Mouse (Mus musculus) bone marrow macrophage, adult 2 months (primary cell): ENCODE results near the gene Fabp3. TPM values are rescaled to one million over a fixed set of nuclear protein-coding genes. Genes with fewer than 3 reads are reported as not detected.
A peak's percentile ranks its signal among the peaks of the same experiment; 100 is the strongest.

ENCODE experiments used
- H3K27ac ChIP-seq: 2 replicates; pipeline ENCODE4 v1.5.1; 2012; ENCODE audit warnings: low read depth, low read length; ENCODE audit not compliant: insufficient read depth
- H3K4me1 ChIP-seq: 2 replicates; pipeline ENCODE4 v1.6.1; 2012; ENCODE audit warnings: low read length; ENCODE audit not compliant: control insufficient read depth, insufficient read depth
- H3K4me3 ChIP-seq: 2 replicates; pipeline ENCODE4 v1.5.1; 2012; ENCODE audit warnings: mild to moderate bottlenecking, low read length, moderate library complexity; ENCODE audit not compliant: insufficient read depth
- CTCF ChIP-seq: IDR thresholded peaks from 2 replicates; pipeline ENCODE4 v1.5.1; 2012; ENCODE audit warnings: low read depth, mild to moderate bottlenecking, low read length, moderate library complexity
- POLR2A ChIP-seq: IDR thresholded peaks from 2 replicates; pipeline ENCODE4 v1.6.1; 2012; ENCODE audit warnings: mild to moderate bottlenecking, low read depth, low read length, borderline replicate concordance
- polyA plus RNA-seq: library from polyadenylated mRNA; stranded (reverse); fragments of >200 nt; gene quantifications from 2 replicates; pipeline ENCODE4 v1.2.4, GENCODE M21; 2012; ENCODE audit not compliant: missing spikeins, insufficient read depth, insufficient read length

Fabp3 gene
- polyA plus RNA-seq, 1 experiment, result 3.9 TPM

DNA sequence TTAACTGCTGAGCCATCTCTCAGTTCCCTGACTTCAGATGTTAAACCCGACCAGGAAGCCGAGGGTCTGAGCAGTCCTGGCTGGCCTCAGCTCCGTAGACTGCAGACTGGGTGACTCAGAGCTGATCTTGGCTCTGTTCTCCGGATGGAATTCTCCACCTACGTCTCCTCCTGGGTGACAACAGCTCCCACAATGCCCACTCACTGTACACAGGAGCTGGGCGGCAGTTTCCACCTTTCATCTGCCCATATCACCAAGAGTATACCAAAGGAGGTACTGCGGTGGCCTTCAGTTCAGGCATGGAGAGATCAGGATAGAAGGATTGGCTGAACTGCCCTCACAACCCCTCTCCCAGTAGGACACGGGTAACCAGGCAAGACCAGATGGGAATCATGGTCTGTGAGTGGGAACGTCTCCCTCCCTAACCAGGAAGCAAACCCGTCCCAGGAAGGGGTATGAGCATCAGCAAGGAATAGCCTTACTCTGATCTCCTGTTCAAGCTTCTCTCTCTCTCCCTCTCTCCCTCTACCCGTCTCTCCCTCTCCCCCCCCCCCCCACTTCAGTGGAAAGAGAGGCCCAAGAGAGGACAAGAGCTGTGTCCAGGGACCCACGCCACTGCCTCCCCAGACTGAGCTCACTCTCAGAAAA lies 34.6 kb upstream of the Fabp3 start:
- no peak overlapping the region for H3K4me3 ChIP-seq
- no peak for TF ChIP-seq CTCF
- TF ChIP-seq POLR2A, result no peak
- no peak overlapping the region for H3K27ac ChIP-seq
- peaks cover 14% of the 10 kb centered on the region for H3K4me1 ChIP-seq

DNA sequence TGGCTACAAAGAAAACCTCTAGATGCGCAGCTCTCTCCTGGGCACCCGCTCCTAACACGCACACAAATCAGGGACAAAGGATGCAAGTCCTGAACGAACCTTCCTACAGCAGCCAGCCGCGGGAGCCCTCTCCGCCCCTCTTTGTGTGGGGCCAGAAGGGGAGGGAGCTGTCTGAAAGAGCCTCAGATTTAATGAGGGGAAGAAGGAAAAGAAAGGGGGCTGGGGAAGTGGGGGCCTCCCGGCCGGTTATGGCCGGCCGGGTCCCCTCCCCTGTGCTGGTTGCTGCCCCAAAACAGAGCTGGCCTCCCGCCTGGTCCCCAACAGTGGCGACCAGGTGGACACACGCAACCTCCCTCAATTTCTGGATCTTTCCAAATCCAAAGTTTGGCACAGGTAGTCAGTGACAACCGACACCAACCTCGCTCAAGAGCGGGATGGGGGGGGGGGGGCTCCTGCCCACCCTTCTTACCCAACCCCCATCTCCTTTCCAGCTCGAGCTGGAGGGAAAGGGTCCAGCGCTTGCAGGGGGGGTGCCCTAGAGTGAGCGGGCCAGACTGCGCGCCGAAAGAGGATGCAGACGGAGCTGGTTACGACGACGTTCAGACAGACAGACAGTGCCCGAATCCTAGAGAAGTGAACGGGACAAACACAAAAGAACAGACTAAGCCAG lies 33.9 kb upstream of the Fabp3 start:
- Histone ChIP-seq H3K4me3 (peak overlapping the region; percentile 21; the same call in 1 of the 2 replicates), H3K27ac (no peak overlapping the region), H3K4me1 (peaks cover 14% of the 10 kb centered on the region)
- TF ChIP-seq CTCF, result no peak
- TF ChIP-seq POLR2A, result no peak

DNA sequence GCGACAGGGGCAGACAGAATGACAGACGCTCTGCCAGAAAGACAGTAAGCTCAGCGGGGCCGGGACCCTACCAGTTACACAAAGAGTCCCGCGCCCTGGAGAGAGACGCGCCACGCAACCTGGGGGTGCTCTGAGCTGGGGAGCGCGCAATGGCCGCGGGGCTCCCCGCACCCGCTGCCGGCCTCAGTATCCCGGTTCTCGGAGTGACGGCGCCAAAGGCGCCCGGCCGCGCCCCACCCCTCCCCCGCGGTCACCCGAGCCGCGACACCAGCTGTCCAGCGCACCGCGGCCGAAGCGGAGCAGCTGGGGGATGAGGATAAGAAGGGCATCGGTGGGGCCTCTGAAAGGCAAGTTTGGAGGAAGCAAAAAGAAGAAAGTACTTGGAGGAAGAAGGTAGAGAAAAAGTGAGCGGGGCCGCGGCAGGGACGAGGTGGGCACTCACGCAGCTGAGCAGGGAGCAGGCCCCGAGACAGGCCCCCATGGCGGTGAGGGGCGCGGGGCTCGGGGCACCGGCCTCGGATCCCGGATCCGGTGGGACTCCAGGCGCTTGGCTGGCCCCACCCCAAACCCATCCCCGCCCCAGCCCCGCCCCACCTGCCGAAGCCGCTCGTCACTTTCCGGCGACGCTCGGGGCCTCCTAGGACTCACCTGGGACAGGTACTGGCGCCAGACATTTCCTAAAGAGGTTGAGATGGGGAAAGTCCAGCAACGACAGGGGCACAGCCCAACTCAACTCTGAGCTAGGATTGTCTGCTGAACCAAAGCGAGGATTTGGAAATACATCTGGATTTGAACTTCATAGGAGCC lies 33.2 kb upstream of the Fabp3 start:
- H3K4me1 ChIP-seq, result peaks cover 11% of the 10 kb centered on the region
- peak overlapping the region; percentile 21; the same call in 1 of the 2 replicates for H3K4me3 ChIP-seq
- no peak overlapping the region for H3K27ac ChIP-seq
- TF ChIP-seq POLR2A (no peak), CTCF (no peak)

DNA sequence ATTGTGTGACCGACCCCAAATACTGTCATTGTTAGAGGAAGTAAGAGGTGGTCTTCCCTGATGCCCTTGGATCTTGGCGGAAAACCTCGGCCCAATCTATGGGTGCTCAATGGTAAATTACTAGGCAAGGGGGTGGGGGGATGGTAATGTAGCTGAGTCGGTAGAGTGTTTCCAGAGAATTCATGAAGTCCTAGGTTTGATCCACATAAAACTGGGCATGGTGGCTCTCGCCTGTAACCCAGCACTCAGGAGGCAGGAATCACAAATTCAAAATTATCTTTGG lies 32.6 kb upstream of the Fabp3 start:
- TF ChIP-seq POLR2A, result no peak
- TF ChIP-seq CTCF, result no peak
- H3K4me1 ChIP-seq, result peaks cover 8% of the 10 kb centered on the region
- no peak overlapping the region for H3K27ac ChIP-seq
- H3K4me3 ChIP-seq, result no peak overlapping the region

DNA sequence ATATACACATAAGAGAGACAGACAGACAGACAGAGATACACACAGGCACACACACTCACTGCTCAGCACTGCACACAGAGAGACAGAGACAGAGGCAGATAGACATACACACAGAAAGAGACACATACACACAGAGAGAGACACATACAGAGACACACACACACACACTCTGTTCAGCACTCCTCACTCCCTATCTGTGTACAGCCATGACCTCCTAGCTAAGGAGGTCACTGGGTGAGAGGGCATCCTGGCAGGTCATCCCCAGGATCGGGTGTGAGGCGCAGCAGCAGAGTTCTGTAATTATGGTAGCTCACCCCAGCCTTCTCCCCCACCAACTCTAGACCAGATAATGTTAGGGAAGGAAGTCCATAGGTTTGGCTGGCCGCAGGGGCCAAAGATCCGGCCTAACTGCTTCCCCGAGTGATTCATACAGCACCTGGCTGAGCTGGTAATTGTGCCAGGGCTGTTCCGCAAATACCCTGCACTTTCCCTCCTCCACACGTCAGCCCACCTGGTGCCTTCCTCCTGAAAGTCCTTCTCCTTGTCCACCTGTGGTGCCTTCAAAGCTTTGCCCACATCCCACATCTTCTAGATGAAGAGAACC lies 31.7 kb upstream of the Fabp3 start:
- no peak overlapping the region for H3K27ac ChIP-seq
- TF ChIP-seq CTCF, result no peak
- TF ChIP-seq POLR2A, result no peak

DNA sequence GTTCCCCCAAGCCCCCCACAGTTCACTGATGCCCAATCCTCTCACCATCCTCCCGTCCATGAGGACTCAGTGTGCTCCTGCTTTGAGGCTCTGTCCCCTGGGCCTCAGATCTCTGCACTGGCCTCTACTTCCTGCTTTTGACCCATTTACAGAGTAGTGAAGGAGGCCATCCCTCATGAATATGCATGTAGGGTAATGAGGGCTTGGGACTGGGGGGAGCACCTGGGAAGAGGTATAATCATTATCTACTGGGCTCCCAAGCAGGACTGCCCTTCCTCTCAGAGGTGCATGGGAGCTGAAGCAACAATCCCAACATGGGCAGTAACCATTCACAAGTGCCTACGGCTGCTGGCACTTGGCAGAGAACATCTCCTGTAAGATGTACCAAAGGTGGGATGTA lies 29.3 kb upstream of the Fabp3 start, which contains the start of gene Serinc2:
Serinc2 (minus strand) TSS at position 101 of the 400 bp plus-strand sequence.
- TF ChIP-seq CTCF (no peak), POLR2A (no peak)
- Histone ChIP-seq H3K4me3 (no peak within 1 kb of the TSS), H3K4me1 (peaks cover 12% of the 10 kb centered on the region), H3K27ac (no peak within 1 kb of the TSS)

More for the DNA sequence above, 31.7 kb upstream of the Fabp3 start:
- no peak overlapping the region for H3K4me3 ChIP-seq
- H3K4me1 ChIP-seq, result 0 out of 2 replicates have a peak, but pooled peaks cover 5% of the 10 kb centered on the region

DNA sequence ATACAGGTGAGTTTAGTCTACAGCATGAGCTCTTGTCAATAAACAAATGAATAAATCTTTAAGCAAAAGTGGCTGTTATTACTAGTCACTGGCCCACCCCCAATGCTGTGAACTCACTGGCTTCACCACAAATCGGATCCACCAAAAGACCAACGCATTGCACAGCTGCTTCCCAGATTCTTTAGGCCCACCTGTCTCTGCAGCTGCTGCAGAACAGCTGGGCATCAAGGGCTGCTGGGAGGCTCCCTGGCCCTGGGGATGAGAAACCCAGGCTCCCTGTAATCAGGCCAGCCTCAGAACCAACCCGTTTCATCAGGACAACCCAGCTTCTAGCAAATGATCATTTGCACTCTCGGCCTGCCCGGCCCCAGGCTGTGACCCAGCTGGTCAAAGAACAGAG lies 25.5 kb upstream of the Fabp3 start:
- no peak for TF ChIP-seq POLR2A
- TF ChIP-seq CTCF, result no peak
- Histone ChIP-seq H3K4me1 (peaks cover 16% of the 10 kb centered on the region), H3K4me3 (no peak overlapping the region), H3K27ac (no peak overlapping the region)

DNA sequence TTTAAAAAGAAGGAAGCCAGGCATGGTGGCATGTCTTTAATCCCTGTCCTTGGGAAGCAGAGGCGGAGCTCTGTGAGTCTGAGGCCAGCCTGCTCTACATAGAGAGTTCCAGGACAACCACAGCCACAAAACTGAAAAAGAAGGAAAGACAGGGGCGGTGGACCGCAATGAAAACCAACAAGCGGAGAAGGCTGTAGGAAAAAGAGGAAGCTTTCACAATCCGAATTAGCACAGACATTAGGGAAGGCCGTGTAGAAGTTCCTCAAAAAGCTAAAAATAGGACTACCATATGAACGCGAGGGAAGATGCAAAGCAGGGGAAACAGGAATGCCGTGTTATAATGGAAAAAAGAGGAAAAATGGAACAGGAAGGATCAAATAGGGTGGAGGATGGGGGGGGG lies 24.6 kb upstream of the Fabp3 start:
- TF ChIP-seq POLR2A (no peak), CTCF (no peak)
- Histone ChIP-seq H3K27ac (peak overlapping the region; percentile 5), H3K4me3 (no peak overlapping the region)

DNA sequence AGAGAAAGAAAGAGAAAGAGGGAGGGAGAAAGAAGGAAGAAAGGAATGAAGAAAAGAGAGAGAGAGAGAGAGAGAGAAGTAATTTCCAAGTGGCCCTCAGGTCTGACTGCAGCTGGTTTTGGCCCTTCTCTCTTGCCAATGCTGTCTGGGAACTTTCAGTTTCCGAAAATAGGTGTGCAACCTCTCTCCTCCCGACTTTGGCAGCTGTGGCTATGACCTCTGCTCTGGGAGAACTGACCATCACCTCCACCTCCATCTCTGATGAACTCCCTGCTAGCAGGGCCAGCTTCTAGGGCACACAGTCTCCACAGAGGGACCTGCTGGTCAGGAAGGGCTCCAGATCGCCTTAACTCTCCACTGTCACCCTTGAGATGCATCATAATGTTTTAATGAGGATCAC lies 21.9 kb upstream of the Fabp3 start:
- peaks cover 19% of the 10 kb centered on the region for H3K4me1 ChIP-seq
- TF ChIP-seq POLR2A, result no peak
- no peak for TF ChIP-seq CTCF
- H3K4me3 ChIP-seq, result no peak overlapping the region

More for the DNA sequence above, 24.6 kb upstream of the Fabp3 start:
- peaks cover 16% of the 10 kb centered on the region for H3K4me1 ChIP-seq

DNA sequence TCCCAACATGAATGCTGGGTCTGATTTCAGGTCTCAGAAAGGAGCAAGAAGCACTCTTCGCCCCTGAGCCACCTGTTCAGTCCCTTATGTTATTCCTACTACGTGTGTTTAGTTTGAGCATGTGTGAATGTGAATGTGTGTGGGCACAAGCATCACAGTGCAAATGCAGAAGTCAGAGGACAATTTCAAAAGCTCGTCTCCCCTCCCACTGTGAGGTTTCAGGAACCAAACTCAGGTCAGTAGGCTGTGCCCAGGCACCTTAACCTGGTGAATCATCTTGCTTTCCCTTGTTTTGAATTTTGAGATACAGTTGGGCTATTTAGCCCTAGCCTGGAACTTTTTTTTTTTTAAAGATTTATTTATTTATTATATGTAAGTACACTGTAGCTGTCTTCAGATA lies 18.6 kb upstream of the Fabp3 start:
- Histone ChIP-seq H3K4me3 (no peak overlapping the region), H3K4me1 (peaks cover 4% of the 10 kb centered on the region), H3K27ac (no peak overlapping the region)
- TF ChIP-seq CTCF (no peak), POLR2A (no peak)

More for the DNA sequence above, 21.9 kb upstream of the Fabp3 start:
- H3K27ac ChIP-seq, result no peak overlapping the region
